14 mouse cellular contexts compared by ENCODE assay signal in genomic region chr15:88091390-88091789, GRCm38 (mm10).
DNase-seq lines count a peak whose midpoint lies in the region; ATAC-seq and TF ChIP-seq lines count a peak whose summit lies in the region.
"Had no signal": no experiment of that assay in that cellular context is flagged by ENCODE, and none has a peak within 500 bp of the region (broad histone marks: within the 10 kb centered on the region; RNA-seq: fewer than 3 reads in every experiment).

No protein-coding gene starts in this region.

- no peak for ATAC-seq in midbrain, postnatal 0 days (ENCODE audit: low FRiP score)
- no peak for ATAC-seq in midbrain, embryonic 16.5 days
- no peak for ATAC-seq in CD4-positive, CD25-positive, alpha-beta regulatory T cell, adult 4 months
- ATAC-seq: intestine, embryonic 15.5 days had no signal

- TF ChIP-seq CTCF in midbrain, postnatal 0 days (IDR thresholded peaks at IDR 0.05): peak; percentile 51

- H3K27me3 ChIP-seq in midbrain, postnatal 0 days (ENCODE audit: insufficient read depth, low read length): no peaks in the 10 kb centered on the region
- H3K27me3 ChIP-seq in midbrain, embryonic 16.5 days (ENCODE audit: control insufficient read depth, insufficient read depth, low read depth, low read length): no peaks in the 10 kb centered on the region
- H3K27me3 ChIP-seq: intestine, embryonic 15.5 days had no signal

- DNase-seq in adrenal gland, postnatal 10 days: peak; percentile 3
- DNase-seq in adrenal gland, postnatal 36 days: no peak
- DNase-seq in kidney, postnatal 10 days: peak; percentile 7
- DNase-seq in kidney, postnatal 36 days: no peak
- DNase-seq in midbrain, postnatal 0 days (ENCODE audit: low spot score): no peak
- DNase-seq in testis, postnatal 14 days (ENCODE audit: low spot score): peak; percentile 48
- DNase-seq: adrenal gland, adult 8-10 months; cerebellum, adult 18-20 months; gastrocnemius, postnatal 10 days; lung, adult 2 months; midbrain, embryonic 14.5 days had no signal

- no peak overlapping the region for H3K4me2 ChIP-seq in midbrain, postnatal 0 days (ENCODE audit: low read depth, low read length, poor library complexity, severe bottlenecking)
- H3K4me2 ChIP-seq in midbrain, embryonic 16.5 days (ENCODE audit: low read length): no peak overlapping the region
- H3K4me2 ChIP-seq: intestine, embryonic 15.5 days had no signal

- no peaks in the 10 kb centered on the region for H3K36me3 ChIP-seq in midbrain, postnatal 0 days (ENCODE audit: insufficient read depth, low read length)
- no peaks in the 10 kb centered on the region for H3K36me3 ChIP-seq in midbrain, embryonic 16.5 days (ENCODE audit: control insufficient read depth, insufficient read depth, low read length)
- H3K36me3 ChIP-seq: intestine, embryonic 15.5 days had no signal

- H3K4me1 ChIP-seq in midbrain, postnatal 0 days (ENCODE audit: insufficient read depth, low read length): no peaks in the 10 kb centered on the region
- H3K4me1 ChIP-seq in midbrain, embryonic 16.5 days (ENCODE audit: control insufficient read depth, insufficient read depth, low read length): 0 out of 2 replicates have a peak, but pooled peaks cover 3% of the 10 kb centered on the region
- H3K4me1 ChIP-seq: intestine, embryonic 15.5 days had no signal

- no peak overlapping the region for H3K9ac ChIP-seq in midbrain, postnatal 0 days (replicated peaks; ENCODE audit: low read length, poor library complexity, severe bottlenecking)
- H3K9ac ChIP-seq in midbrain, embryonic 16.5 days (ENCODE audit: low read depth, low read length): no peak overlapping the region
- H3K9ac ChIP-seq: intestine, embryonic 15.5 days had no signal

- no peak overlapping the region for H3K4me3 ChIP-seq in midbrain, postnatal 0 days (ENCODE audit: low read depth, low read length)
- no peak overlapping the region for H3K4me3 ChIP-seq in midbrain, embryonic 16.5 days (ENCODE audit: low read depth, low read length)
- H3K4me3 ChIP-seq: intestine, embryonic 15.5 days had no signal

- peaks cover 4% of the 10 kb centered on the region; the same call in 1 of the 2 replicates for H3K9me3 ChIP-seq in midbrain, postnatal 0 days (ENCODE audit: low read length)
- 0 out of 2 replicates have a peak, but pooled peaks cover 4% of the 10 kb centered on the region for H3K9me3 ChIP-seq in midbrain, embryonic 16.5 days (replicated peaks; ENCODE audit: control insufficient read depth, low read length, poor library complexity, severe bottlenecking)
- H3K9me3 ChIP-seq: intestine, embryonic 15.5 days had no signal

- H3K27ac ChIP-seq in midbrain, postnatal 0 days (ENCODE audit: low read depth, low read length): no peak overlapping the region
- H3K27ac ChIP-seq in midbrain, embryonic 16.5 days (ENCODE audit: low read length): no peak overlapping the region
- H3K27ac ChIP-seq: intestine, embryonic 15.5 days had no signal

- 95% methylated on average over 5 of the region's 5 CpGs for WGBS in midbrain, postnatal 0 days
- WGBS in midbrain, embryonic 16.5 days: 95% methylated on average over 5 of the region's 5 CpGs

Comparison
In these comparisons a context has a peak if more than half of its experiments do, and no peak if none do; other contexts are left out.
1. DNase-seq: peak in adrenal gland, postnatal 10 days (single experiment), kidney, postnatal 10 days (single experiment) and testis, postnatal 14 days (single experiment); none in adrenal gland, postnatal 36 days (0 of 2), kidney, postnatal 36 days (0 of 2) and midbrain, postnatal 0 days (single experiment).